Mouse (Mus musculus) embryonic facial prominence, embryonic 11.5 days (tissue): ENCODE results near the gene Olfr1348. TPM values are rescaled to one million over a fixed set of nuclear protein-coding genes. Genes with fewer than 3 reads are reported as not detected.
"Not testable (repeated sequence)": the region's sequence is repeated elsewhere in the genome, so short reads cannot be mapped to it uniquely, and the experiment has no call there.

Experiments
- ATAC-seq: fragments of 200-750 bp; cut with Nextera tagmentation; replicated peaks from 2 replicates; pipeline ENCODE4 v1.8.0; 2017; ENCODE audit warnings: low read depth; ENCODE audit not compliant: insufficient number of reproducible peaks, low FRiP score, low TSS enrichment
- DNase-seq: peaks from one replicate; pipeline ENCODE4 v3.0.0-alpha.2; 2015; ENCODE audit warnings: low spot score
- H3K27ac ChIP-seq: fragments of 300-500 bp; sonication (generic); replicated peaks from 2 replicates; pipeline ENCODE4 v1.5.1; 2014; ENCODE audit warnings: mild to moderate bottlenecking, low read depth, low read length, control low read depth
- H3K27me3 ChIP-seq: fragments of 300-500 bp; sonication (generic); 2 replicates; pipeline ENCODE4 v1.6.1; 2014; ENCODE audit warnings: mild to moderate bottlenecking, low read length, moderate library complexity, mixed read lengths; ENCODE audit not compliant: control insufficient read depth, insufficient read depth
- H3K36me3 ChIP-seq: fragments of 300-500 bp; sonication (generic); replicated peaks from 2 replicates; pipeline ENCODE4 v1.6.1; 2014; ENCODE audit warnings: low read depth, mild to moderate bottlenecking, low read length, moderate library complexity, mixed read lengths; ENCODE audit not compliant: control insufficient read depth, insufficient read depth
- H3K4me1 ChIP-seq: fragments of 300-500 bp; sonication (generic); 2 replicates; pipeline ENCODE4 v1.6.1; 2014; ENCODE audit warnings: low read length, mixed read lengths; ENCODE audit not compliant: control insufficient read depth, insufficient read depth
- H3K4me2 ChIP-seq: fragments of 300-500 bp; sonication (generic); 2 replicates; pipeline ENCODE4 v1.6.1; 2014; ENCODE audit warnings: low read depth, mild to moderate bottlenecking, control low read depth, low read length, moderate library complexity
- H3K4me3 ChIP-seq: fragments of 300-500 bp; sonication (generic); 2 replicates; pipeline ENCODE4 v1.5.1; 2014; ENCODE audit warnings: low read depth, low read length, control low read depth
- H3K9ac ChIP-seq: fragments of 300-500 bp; sonication (generic); replicated peaks from 2 replicates; pipeline ENCODE4 v1.6.1; 2014; ENCODE audit warnings: mild to moderate bottlenecking, control low read depth, low read length
- H3K9me3 ChIP-seq: fragments of 300-500 bp; sonication (generic); replicated peaks from 2 replicates; pipeline ENCODE4 v1.6.1; 2016; ENCODE audit warnings: mild to moderate bottlenecking, low read length, inconsistent platforms, mixed read lengths; ENCODE audit not compliant: control insufficient read depth
- WGBS: fragments of 180-500 bp; shearing (Covaris S2); extraction: QIAGEN DNeasy Blood & Tissue Kit; methylation state at CpG from one replicate; pipeline ENCODE4 v1.1.7; 2014; 5-methylcytosine and 5-hydroxymethylcytosine counted together
- polyA plus RNA-seq: library from polyadenylated mRNA; unstranded; fragments of >200 nt; fragmentation: Nextera tagmentation; extraction: Ambion mirVana; gene quantifications from 2 replicates; pipeline ENCODE4 v1.2.1, GENCODE M21; 2014

The Olfr1348 gene
- not detected in 2 replicates for polyA plus RNA-seq

DNA sequence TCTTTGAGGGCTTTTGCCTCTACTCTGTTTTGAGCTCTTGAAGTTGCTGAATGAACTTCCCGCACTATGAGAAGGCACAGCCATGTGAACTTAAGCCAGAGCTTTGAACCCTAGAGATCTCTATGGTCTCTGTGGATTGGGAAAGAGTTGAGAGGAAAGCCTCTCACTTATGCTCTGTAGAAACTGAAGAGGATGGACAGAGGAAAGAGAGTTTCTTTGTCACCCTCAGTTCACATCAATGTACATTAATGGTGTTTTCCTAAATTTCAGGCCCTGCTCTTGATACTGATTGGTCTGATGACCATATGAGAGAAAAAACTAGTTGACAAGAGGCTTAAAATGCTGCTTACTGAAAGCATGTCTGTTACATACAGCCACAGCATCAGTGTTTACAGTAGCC is at the start of gene Olfr1348:
TSS of gene Olfr1348 (minus strand) at position 101 of the 400 bp plus-strand sequence.
- DNase-seq (no peak), ATAC-seq (no peak)
- no peaks in the 10 kb centered on the region for H3K4me1 ChIP-seq
- no peaks in the 10 kb centered on the region for H3K36me3 ChIP-seq
- no peak within 1 kb of the TSS for H3K27ac ChIP-seq
- 100% methylated on average over 1 of the region's 1 CpGs for WGBS
- H3K27me3 ChIP-seq, result no peaks in the 10 kb centered on the region
- H3K9ac ChIP-seq, result no peak within 1 kb of the TSS
- H3K4me2 ChIP-seq, result no peak within 1 kb of the TSS
- H3K4me3 ChIP-seq, result no peak within 1 kb of the TSS
- H3K9me3 ChIP-seq, result no peaks in the 10 kb centered on the region; the same call in 1 of the 2 replicates

DNA sequence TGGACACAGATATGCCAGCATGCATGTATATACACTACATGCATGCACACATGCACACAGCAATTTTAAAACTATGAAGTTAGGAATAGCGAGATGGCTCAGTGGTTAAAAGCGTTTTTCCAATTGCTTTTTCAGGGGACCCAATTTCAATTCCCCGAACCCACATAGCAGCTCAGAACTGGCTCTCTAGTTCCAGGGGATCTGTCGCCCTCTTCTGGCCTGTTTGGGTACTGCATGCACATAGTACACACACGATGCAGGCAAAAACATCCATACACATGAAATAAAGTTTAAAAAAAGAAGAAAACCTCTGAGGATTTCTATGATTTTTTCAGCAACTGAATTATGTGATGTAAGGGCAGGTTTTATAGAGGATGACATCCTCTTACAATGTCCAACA is 17.6 kb upstream of the Olfr1348 start:
- Histone ChIP-seq H3K27ac (no peak overlapping the region), H3K9ac (no peak overlapping the region), H3K27me3 (no peaks in the 10 kb centered on the region), H3K4me1 (no peaks in the 10 kb centered on the region), H3K36me3 (no peaks in the 10 kb centered on the region), H3K4me2 (no peak overlapping the region), H3K9me3 (0 out of 2 replicates have a peak, but pooled peaks cover 3% of the 10 kb centered on the region), H3K4me3 (no peak overlapping the region)
- ATAC-seq, result no peak
- DNase-seq, result peak; percentile 5
- 65% methylated on average over 5 of the region's 5 CpGs for WGBS

DNA sequence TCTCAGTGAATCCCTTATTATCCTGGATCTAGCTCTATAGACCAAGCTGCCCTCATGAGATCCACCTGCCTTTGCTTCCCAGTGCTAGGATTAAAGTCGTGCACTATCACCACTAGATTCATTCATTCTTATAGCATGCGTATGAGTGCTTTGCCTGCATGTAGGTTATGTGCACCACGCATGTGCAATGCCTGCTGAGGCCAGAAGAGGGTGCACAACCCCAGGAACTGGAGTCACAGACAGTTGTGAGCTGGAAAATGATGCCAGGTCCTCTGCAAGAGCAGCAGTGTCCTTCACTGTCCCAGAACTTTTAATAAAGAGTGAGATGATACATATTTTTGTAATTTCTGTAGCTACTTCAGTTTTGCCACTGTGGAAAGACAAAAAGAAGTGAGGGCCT is 16.5 kb upstream of the Olfr1348 start:
- no peaks in the 10 kb centered on the region for H3K27me3 ChIP-seq
- 58% methylated on average over 3 of the region's 3 CpGs for WGBS
- no peak overlapping the region for H3K4me2 ChIP-seq
- ATAC-seq (no peak), DNase-seq (no peak)
- H3K36me3 ChIP-seq, result no peaks in the 10 kb centered on the region
- H3K4me1 ChIP-seq, result no peaks in the 10 kb centered on the region
- 0 out of 2 replicates have a peak, but pooled peaks cover 3% of the 10 kb centered on the region for H3K9me3 ChIP-seq
- H3K27ac ChIP-seq, result no peak overlapping the region
- no peak overlapping the region for H3K9ac ChIP-seq
- no peak overlapping the region for H3K4me3 ChIP-seq

DNA sequence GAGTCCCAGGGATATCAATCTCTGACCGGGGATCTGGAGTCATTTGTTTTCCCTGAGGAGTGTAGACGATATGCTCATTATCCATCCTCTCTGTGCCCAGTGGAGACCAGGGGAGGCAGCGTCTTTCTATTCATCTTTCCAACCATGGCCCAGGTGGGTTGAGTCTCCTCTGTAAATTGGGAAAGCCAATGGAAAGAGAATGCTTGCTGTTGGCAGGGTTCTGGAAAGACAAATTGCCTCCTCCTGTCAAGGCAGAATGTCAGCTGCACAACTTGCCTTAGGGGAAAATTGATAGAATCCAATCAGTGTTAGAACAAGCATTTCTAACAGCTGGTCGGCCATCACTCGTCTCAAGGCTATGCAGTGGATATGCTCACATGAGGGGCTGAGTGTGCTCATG is 14.3 kb upstream of the Olfr1348 start, which contains the start of gene Olfr1349:
TSS of gene Olfr1349 (minus strand) at position 101 of the 400 bp plus-strand sequence.
- WGBS, result 85% methylated on average over 5 of the region's 5 CpGs
- Histone ChIP-seq H3K9me3 (0 out of 2 replicates have a peak, but pooled peaks cover 3% of the 10 kb centered on the region), H3K4me3 (no peak within 1 kb of the TSS), H3K27ac (no peak within 1 kb of the TSS), H3K4me2 (no peak within 1 kb of the TSS), H3K27me3 (no peaks in the 10 kb centered on the region), H3K36me3 (no peaks in the 10 kb centered on the region), H3K9ac (no peak within 1 kb of the TSS), H3K4me1 (no peaks in the 10 kb centered on the region)
- ATAC-seq (no peak), DNase-seq (no peak)

DNA sequence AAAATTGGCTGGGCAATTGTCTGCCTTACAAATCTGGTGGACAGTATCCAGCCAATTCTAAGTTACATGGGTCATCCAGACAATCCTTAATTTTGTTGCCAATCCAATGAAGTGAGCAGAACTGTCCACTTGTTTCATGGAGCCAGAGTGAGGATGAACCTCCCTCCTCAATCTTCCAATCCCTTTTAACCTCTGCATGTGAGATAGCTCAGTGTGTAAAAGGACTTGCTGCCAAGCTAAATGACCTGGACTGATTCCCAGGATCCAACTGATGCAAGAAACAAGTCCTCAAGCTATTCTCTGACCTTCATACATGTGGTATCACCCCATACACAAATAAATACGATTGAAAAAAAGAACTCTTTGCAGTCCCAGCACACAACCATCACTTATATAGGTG is 13.1 kb upstream of the Olfr1348 start:
- ATAC-seq, result no peak
- no peak overlapping the region for H3K4me3 ChIP-seq
- H3K9ac ChIP-seq, result no peak overlapping the region
- H3K27me3 ChIP-seq, result no peaks in the 10 kb centered on the region
- WGBS, result 36% methylated on average over 1 of the region's 1 CpGs
- DNase-seq, result no peak
- H3K36me3 ChIP-seq, result no peaks in the 10 kb centered on the region
- H3K4me2 ChIP-seq, result no peak overlapping the region
- H3K27ac ChIP-seq, result no peak overlapping the region
- H3K4me1 ChIP-seq, result no peaks in the 10 kb centered on the region
- H3K9me3 ChIP-seq, result 0 out of 2 replicates have a peak, but pooled peaks cover 3% of the 10 kb centered on the region

DNA sequence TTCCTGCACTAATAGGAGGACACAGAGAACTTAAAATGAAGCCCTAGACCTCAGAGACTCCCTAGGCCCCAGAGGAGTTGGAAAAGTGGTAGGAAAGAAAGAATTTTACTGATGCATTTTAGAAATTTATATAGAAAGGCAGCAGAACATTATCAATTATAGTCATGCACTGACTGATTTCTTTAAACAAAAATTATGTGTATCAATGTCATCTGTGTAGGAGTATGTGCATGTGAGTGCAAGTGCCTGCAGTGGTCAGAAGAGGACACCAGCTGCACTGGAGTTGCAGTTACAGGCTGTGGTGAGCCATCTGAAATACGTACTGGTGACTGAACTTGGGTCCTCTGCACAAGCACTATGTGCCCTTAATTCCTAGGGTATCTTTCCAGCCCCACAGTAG is 8.9 kb downstream of the Olfr1348 start, which contains the start of gene Olfr1347:
TSS of gene Olfr1347 (minus strand) at position 101 of the 400 bp plus-strand sequence.
- WGBS, result 66% methylated on average over 1 of the region's 1 CpGs
- no peaks in the 10 kb centered on the region for H3K36me3 ChIP-seq
- no peak within 1 kb of the TSS for H3K9ac ChIP-seq
- H3K4me1 ChIP-seq, result no peaks in the 10 kb centered on the region
- H3K9me3 ChIP-seq, result no peaks in the 10 kb centered on the region
- no peak within 1 kb of the TSS for H3K27ac ChIP-seq
- no peaks in the 10 kb centered on the region for H3K27me3 ChIP-seq
- DNase-seq (no peak), ATAC-seq (no peak)
- H3K4me2 ChIP-seq, result no peak within 1 kb of the TSS
- H3K4me3 ChIP-seq, result no peak within 1 kb of the TSS

DNA sequence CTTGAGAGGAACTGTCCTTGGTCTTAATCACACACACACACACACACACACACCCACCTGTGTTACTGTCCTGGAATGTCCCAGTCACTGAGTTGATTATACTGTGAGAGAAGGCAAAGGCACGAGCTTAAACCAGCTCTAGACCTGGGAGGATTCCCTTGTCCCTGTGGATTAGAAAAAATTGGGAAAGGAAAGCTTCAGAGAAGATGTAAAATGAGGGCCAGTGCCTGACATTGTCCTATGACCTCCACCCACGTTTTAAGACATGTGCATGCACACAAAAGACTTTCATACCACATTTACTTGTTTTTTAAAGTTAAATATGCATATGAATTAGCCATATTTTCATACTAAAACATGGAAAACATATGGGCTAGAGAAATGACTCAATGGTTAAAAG is 21.7 kb downstream of the Olfr1348 start, which contains the start of gene Olfr5:
TSS of gene Olfr5 (minus strand) at position 101 of the 400 bp plus-strand sequence.
- no peaks in the 10 kb centered on the region for H3K4me1 ChIP-seq
- no peak within 1 kb of the TSS for H3K4me3 ChIP-seq
- no peaks in the 10 kb centered on the region for H3K36me3 ChIP-seq
- 27% methylated on average over 2 of the region's 2 CpGs for WGBS
- no peak within 1 kb of the TSS for H3K4me2 ChIP-seq
- no peak within 1 kb of the TSS for H3K27ac ChIP-seq
- no peak within 1 kb of the TSS for H3K9ac ChIP-seq
- ATAC-seq (no peak), DNase-seq (no peak)
- no peaks in the 10 kb centered on the region for H3K27me3 ChIP-seq
- H3K9me3 ChIP-seq, result no peaks in the 10 kb centered on the region; the same call in 1 of the 2 replicates

DNA sequence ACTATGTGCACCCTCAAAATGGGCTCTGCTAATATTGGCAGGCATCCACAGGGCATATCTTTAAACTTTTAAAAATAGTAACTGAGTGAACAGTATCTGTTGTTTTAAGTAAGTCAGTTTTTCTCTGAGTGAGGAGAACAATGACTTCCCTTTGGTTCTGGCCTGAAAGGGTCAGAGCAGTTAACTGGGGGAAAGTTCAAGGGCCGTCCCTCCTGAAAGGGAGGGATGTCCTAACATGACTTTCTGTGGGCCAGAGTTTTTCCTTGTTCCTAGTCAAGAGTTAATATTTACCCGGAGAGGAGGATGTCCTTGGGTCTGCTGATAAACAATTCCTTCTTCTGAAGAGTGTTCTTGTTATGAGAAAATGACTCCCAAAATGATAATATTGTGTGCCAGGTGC is 30.9 kb downstream of the Olfr1348 start:
- H3K9ac ChIP-seq, DNase-seq, H3K27me3 ChIP-seq, H3K4me3 ChIP-seq, H3K4me2 ChIP-seq, H3K9me3 ChIP-seq, ATAC-seq, H3K36me3 ChIP-seq, H3K27ac ChIP-seq, H3K4me1 ChIP-seq: not testable (repeated sequence)
- 85% methylated on average over 2 of the region's 2 CpGs for WGBS
